Mouse (Mus musculus) E14TG2a.4 (cell line): ENCODE data around the gene Cdh12.
"Not testable (repeated sequence)": the region's sequence is repeated elsewhere in the genome, so short reads cannot be mapped to it uniquely, and the experiment has no call there.

Source experiments
- H3K27me3 ChIP-seq: 2 replicates; pipeline ENCODE4 v1.6.1; 2014; ENCODE audit warnings: low read length, control low read depth; ENCODE audit not compliant: insufficient read depth
- H3K36me3 ChIP-seq: 2 replicates; pipeline ENCODE4 v1.6.1; 2014; ENCODE audit warnings: low read length, control low read depth; ENCODE audit not compliant: insufficient read depth
- H3K4me1 ChIP-seq: replicated peaks from 2 replicates; pipeline ENCODE4 v1.6.1; 2014; ENCODE audit warnings: low read depth, low read length, control low read depth
- H3K4me3 ChIP-seq: replicated peaks from 2 replicates; pipeline ENCODE4 v1.5.1; 2014; ENCODE audit warnings: mild to moderate bottlenecking, low read length
- H3K9me3 ChIP-seq: 2 replicates; pipeline ENCODE4 v1.6.1; 2014; ENCODE audit warnings: low read length, control low read depth
- CTCF ChIP-seq: conservative IDR thresholded peaks from 2 replicates; pipeline ENCODE4 v1.5.1; 2014; ENCODE audit warnings: low read length
- NANOG ChIP-seq: IDR thresholded peaks from 2 replicates; pipeline ENCODE4 v1.6.1; 2014; ENCODE audit warnings: borderline replicate concordance, low read length, mixed read lengths
- POU5F1 ChIP-seq: IDR thresholded peaks from 2 replicates; pipeline ENCODE4 v1.6.1; 2014; ENCODE audit warnings: low read length, borderline replicate concordance

Cdh12 gene

DNA sequence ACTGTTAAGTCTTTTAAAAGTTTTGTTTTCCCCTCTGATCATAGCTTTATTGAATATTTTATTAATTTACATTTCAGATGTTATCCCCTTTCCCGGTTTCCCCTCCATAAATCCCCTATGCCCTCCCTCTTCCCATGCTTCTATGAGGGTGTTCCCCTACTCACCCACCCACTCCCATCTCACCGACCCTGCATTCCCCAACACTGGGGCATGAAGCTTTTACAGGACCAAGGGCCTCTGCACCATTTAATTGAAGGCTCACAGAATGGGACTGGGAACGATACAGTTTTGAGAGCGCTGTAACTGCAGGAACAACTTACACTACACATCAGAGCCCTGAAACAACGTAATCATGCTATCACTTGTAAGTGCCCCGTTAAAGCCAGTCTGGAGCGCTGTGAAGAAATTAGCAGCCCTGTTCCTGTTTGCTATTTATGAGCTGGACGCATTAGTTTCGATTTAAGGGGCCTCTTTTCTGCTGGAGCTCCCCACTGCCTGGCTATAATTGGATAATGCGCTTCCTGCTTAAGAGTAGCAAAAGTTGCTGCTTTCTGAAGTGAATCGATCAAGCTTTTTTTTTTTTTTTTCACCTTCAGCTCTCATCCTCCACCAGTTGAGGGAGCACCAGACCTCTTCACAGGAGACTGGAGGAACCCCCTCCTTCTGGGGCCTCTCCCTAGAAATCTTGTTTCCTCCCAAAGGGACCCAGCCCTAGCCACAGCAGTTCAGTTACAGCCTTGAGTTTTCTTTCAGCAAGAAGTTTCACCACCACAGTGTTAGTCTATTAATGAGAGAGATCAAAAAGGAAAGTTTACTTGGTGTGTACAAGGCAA is 660.2 kb downstream of the Cdh12 start:
- peaks cover 5% of the 10 kb centered on the region; the same call in 1 of the 2 replicates for H3K27me3 ChIP-seq
- H3K36me3 ChIP-seq = no peaks in the 10 kb centered on the region
- peaks cover 5% of the 10 kb centered on the region; the same call in 1 of the 2 replicates for H3K4me1 ChIP-seq
- TF ChIP-seq POU5F1 (no peak), CTCF (no peak), NANOG (no peak)
- H3K9me3 ChIP-seq = no peaks in the 10 kb centered on the region
- no peak overlapping the region for H3K4me3 ChIP-seq

DNA sequence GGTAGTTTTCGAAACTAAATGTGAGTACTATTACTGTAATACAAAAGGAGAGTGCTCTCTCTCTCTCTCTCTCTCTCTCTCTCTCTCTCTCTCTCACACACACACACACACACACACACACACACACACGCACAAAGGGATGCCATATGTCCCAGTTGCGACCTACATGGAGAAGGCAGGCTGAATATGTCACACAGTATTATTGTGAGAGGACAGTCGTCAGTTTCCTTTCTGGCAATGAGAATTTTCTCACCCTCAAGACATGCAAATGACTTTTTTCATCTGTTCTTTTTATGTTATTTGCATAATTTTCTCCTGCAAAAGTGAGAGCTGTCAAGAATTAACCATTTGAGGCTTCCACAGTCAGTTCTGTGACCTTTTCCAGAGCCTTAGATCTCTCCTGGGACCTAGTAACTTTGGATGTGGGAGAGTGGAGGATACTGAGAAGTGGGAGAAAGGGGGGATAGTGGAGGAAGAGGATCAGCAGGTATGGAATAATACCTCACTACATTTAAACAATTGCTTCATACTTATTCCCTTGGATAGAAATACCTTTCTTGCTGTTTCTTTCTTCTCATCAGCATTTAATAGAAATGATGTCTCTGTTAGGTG is 660.9 kb downstream of the Cdh12 start:
- no peak overlapping the region for H3K4me3 ChIP-seq
- TF ChIP-seq NANOG (no peak), CTCF (no peak), POU5F1 (no peak)
- H3K9me3 ChIP-seq = no peaks in the 10 kb centered on the region
- peaks cover 5% of the 10 kb centered on the region; the same call in 1 of the 2 replicates for H3K27me3 ChIP-seq
- no peaks in the 10 kb centered on the region for H3K36me3 ChIP-seq
- peaks cover 5% of the 10 kb centered on the region; the same call in 1 of the 2 replicates for H3K4me1 ChIP-seq

DNA sequence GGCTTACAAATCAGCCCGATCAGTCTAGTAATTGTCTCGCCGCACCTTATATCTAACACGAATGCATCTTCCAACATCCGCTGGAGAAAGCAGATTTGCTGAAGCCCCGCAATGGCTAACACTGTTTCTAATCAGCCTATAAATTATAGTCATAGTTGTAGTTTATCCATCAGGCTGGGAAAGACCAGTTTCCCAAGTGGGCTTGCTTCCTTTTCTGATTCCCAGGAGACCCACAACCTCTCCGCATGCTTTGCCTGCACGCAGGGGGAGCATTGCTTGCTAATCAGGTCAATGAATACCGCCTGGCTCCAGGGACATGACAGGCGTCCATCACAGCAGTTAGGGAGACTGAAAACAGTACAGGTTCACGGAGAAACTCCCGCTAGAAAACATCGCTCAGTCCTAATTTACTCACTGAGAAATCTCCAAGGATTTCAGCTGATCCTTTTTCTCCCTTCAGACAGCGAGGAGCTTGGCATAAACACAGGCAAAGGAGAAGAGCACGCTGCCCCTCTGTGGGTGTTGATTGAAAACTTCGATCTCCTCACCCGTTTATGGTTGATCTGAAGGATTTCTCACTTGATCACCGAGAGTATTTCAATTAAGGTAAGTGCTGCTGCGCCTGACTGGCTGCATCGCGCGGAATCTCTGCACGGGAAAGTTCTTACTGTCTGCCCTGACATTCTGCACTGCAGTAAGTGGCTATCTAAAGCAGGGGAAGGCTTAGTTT is 662.0 kb downstream of the Cdh12 start:
- H3K36me3 ChIP-seq = no peaks in the 10 kb centered on the region
- peak overlapping the region; percentile 35; the same call in 1 of the 2 replicates for H3K4me3 ChIP-seq
- TF ChIP-seq CTCF (no peak), NANOG (no peak), POU5F1 (no peak)
- H3K27me3 ChIP-seq = peaks cover 5% of the 10 kb centered on the region; the same call in 1 of the 2 replicates
- H3K9me3 ChIP-seq = no peaks in the 10 kb centered on the region
- peaks cover 5% of the 10 kb centered on the region; the same call in 1 of the 2 replicates for H3K4me1 ChIP-seq

DNA sequence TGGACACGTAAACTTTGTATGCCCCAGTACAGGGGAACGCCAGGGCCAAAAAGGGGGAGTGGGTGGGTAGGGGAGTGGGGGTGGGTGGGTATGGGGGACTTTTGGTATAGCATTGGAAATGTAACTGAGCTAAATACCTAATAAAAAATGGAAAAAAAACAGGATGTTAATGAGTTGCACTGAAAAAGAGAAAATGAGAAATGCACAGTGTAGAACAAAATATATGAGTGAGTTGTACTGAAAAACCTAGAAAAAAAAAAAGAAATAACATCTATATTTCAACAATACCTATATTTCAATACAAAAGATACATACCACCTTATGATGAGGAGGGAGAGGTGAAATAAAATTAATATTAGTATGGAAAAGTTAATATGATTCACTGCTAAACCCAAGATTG is 665.7 kb downstream of the Cdh12 start:
- H3K36me3 ChIP-seq, H3K4me1 ChIP-seq, H3K27me3 ChIP-seq, H3K9me3 ChIP-seq, H3K4me3 ChIP-seq: not testable (repeated sequence)

DNA sequence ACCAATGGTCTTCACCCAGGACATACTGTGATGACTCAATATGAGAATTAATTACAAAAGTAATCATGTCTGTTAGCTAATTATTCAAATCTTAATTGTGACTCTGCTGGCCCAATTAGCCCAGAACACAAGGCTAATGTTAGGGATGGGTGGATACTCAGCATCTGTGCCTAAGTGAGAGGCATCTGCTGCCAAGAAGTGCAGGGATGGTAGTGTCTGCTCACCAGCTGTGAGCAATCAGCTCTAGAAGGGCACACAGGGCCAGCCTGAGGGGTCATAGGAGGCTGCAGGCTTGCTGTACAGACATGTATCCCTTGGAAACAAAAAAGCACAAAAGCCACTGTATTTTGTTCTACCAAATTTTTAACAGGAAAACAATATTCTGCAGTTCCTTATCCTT is 681.6 kb downstream of the Cdh12 start:
- TF ChIP-seq NANOG = no peak
- no peak for TF ChIP-seq POU5F1
- TF ChIP-seq CTCF = no peak
- no peak overlapping the region for H3K4me3 ChIP-seq
- no peaks in the 10 kb centered on the region for H3K9me3 ChIP-seq
- H3K27me3 ChIP-seq = no peaks in the 10 kb centered on the region
- H3K36me3 ChIP-seq = no peaks in the 10 kb centered on the region
- no peaks in the 10 kb centered on the region for H3K4me1 ChIP-seq

DNA sequence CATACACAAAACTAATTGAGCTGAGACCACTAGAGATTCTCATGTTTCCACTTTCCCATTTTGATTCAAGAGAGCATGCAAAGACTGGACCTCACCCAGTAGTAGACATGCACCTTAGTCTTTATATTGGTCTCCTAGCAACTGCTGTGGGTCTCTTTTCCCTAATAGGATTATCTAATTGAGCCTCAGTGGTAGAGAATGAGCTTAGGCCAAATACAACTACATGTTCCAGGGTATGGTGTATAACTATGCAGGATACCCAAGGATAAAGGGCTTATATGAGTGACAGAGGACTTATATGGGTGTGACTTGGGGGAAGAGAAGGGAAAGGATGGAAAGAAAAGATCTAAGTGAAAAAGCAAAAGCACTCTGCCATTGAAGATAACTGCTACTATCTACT is 683.9 kb downstream of the Cdh12 start:
- Histone ChIP-seq H3K4me3 (no peak overlapping the region), H3K27me3 (no peaks in the 10 kb centered on the region), H3K4me1 (no peaks in the 10 kb centered on the region), H3K9me3 (no peaks in the 10 kb centered on the region), H3K36me3 (no peaks in the 10 kb centered on the region)
- TF ChIP-seq CTCF (no peak), NANOG (no peak), POU5F1 (no peak)

DNA sequence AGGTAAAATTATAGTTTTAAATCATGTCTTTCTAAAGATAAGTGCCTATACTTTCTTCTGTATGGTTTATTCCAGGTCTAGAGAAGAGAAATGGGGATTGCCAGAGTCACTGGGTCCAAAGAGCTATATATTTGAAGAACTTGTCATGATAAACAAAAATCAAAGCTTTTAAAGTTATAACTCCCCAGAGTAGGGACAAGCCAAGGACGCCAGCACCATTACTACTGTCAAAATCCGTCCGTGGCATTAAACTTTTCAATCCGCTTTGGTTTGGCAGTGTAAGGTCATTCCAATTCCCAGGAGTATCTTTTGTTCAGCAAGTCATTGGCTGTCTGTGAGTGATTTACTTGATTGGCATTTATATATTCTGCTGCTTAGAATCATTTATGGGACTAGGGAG is 697.8 kb downstream of the Cdh12 start:
- Histone ChIP-seq H3K36me3 (no peaks in the 10 kb centered on the region), H3K9me3 (peaks cover 8% of the 10 kb centered on the region; the same call in 1 of the 2 replicates), H3K4me1 (no peaks in the 10 kb centered on the region), H3K4me3 (no peak overlapping the region), H3K27me3 (no peaks in the 10 kb centered on the region)
- TF ChIP-seq POU5F1 (no peak), CTCF (no peak), NANOG (no peak)

DNA sequence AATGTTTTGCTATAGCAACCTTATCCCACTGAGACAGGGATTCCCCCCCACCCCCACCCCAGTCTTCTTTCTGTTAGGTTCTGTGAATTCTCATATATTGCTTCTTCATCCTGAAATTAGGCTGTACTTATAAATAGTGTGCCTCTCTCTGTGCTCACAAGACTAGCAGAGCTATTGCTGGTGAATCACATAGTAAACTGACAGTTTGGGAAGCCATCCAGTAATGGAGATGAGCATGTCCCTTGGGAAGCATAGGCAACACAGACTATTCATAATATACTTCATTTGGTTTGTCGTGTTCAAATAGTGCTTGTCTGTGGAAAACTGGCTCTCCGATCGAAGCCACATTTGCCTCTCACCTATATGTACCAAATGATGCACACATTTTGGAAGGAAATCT is 704.5 kb downstream of the Cdh12 start:
- peaks cover 4% of the 10 kb centered on the region; the same call in 1 of the 2 replicates for H3K9me3 ChIP-seq
- H3K27me3 ChIP-seq = no peaks in the 10 kb centered on the region
- TF ChIP-seq CTCF (no peak), POU5F1 (no peak)
- no peaks in the 10 kb centered on the region for H3K4me1 ChIP-seq
- H3K4me3 ChIP-seq = no peak overlapping the region
- no peaks in the 10 kb centered on the region for H3K36me3 ChIP-seq

DNA sequence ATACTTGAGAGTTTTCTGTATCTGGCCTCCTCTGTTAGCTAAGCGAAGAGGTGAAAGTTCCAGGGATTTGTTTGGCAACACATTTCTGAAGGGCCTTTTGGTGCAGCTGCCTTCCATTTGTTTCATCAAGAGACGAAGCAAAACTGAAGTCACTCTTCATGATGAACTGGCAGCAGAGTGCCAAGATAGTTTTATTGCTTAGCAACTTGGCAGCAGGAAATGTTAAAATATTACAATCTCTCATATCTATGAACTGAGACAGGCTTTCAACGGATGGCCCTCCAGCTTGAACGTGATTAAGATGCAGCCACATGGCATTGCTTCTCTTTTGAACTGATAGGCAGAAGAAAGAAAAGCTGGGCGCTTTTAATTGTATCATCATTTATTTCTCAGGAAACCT is 730.7 kb downstream of the Cdh12 start:
- Histone ChIP-seq H3K4me1 (no peaks in the 10 kb centered on the region), H3K36me3 (no peaks in the 10 kb centered on the region), H3K27me3 (no peaks in the 10 kb centered on the region), H3K9me3 (no peaks in the 10 kb centered on the region), H3K4me3 (no peak overlapping the region)
- TF ChIP-seq NANOG = no peak
- TF ChIP-seq POU5F1 = no peak
